Mouse (Mus musculus) small intestine, adult 2 months (tissue): Measurements from ENCODE around the gene Arhgap22.

ENCODE experiments used
- CTCF ChIP-seq: fragments of 200-500 bp; IDR thresholded peaks from 2 replicates; pipeline ENCODE4 v1.5.1; 2012; ENCODE audit warnings: low read depth, mild to moderate bottlenecking, control low read depth, inconsistent platforms, low read length, moderate library complexity, mixed read lengths; ENCODE audit not compliant: insufficient replicate concordance, insufficient read length; ENCODE audit errors: extremely low read depth
- POLR2A ChIP-seq: fragments of 200-500 bp; IDR thresholded peaks from 2 replicates; pipeline ENCODE4 v1.6.1; 2012; ENCODE audit warnings: low read depth, mild to moderate bottlenecking, control low read depth, inconsistent platforms, low read length, moderate library complexity

- TF ChIP-seq POLR2A, result no peak
- TF ChIP-seq CTCF, result no peak
These were observed 149.8 kb downstream of the Arhgap22 start for GRCm38 (mm10) chr14:33363611-33364010.
